Mouse (Mus musculus): Measurements from ENCODE around the gene Trpm8.

GRCm38 (mm10) chr1:88289917-88290316, 12.5 kb downstream of the Trpm8 start:
- TF ChIP-seq CTCF (conservative IDR thresholded peaks at IDR 0.05; ENCODE audit: low read length) (peak; percentile 100), NANOG (IDR thresholded peaks at IDR 0.05; ENCODE audit: borderline replicate concordance, low read length) (no peak), POU5F1 (IDR thresholded peaks at IDR 0.05; ENCODE audit: borderline replicate concordance, low read length) (no peak)

Measured in E14TG2a.4 (cell line).